Mouse (Mus musculus) right cerebral cortex, postnatal 25 days (tissue): ENCODE data around the gene Fstl3.
A peak's percentile ranks its signal among the peaks of the same experiment; 100 is the strongest.

Experiments used
- DNase-seq: peaks from one replicate; pipeline ENCODE4 v3.0.0; 2022

Gene Fstl3

GRCm38 (mm10) chr10:79790861-79791260 lies 13.8 kb downstream of the Fstl3 start, which contains the start of gene Prss57:
Prss57 (minus strand) TSS chr10:79790961.
- DNase-seq: no peak

DNA sequence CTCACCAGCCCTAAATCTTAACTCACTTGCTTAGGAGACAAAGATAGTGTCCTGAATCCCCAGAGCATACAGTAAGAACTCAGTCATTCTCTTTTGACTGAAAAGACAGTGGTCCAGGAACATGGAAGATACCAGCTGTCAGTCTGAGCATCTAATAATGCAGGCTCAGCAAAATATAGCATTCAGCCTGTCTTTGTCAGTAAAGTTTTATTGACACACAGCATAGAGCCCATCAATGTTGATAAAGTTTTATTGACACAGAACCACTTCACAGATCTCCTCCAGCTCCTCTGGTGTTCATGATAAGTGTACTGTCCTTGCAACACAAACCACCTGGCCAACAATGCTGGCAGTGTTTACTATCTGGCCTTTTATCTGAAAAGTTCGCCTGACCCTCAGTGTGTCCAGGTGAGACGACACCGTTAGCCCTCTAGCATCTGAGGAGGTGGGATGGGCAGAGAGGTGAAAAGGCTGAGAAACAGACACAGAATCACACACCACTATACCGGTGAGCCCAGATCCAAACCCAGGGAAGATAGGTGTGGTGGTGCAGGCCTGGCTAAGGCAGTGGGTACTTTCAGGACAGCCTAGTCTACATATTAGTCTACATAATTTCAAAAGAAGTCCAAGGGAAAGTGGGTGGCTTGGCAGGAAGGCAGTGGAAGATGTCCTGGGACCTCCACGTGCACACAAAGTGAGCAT lies 15.4 kb downstream of the Fstl3 start:
- no peak for DNase-seq

DNA sequence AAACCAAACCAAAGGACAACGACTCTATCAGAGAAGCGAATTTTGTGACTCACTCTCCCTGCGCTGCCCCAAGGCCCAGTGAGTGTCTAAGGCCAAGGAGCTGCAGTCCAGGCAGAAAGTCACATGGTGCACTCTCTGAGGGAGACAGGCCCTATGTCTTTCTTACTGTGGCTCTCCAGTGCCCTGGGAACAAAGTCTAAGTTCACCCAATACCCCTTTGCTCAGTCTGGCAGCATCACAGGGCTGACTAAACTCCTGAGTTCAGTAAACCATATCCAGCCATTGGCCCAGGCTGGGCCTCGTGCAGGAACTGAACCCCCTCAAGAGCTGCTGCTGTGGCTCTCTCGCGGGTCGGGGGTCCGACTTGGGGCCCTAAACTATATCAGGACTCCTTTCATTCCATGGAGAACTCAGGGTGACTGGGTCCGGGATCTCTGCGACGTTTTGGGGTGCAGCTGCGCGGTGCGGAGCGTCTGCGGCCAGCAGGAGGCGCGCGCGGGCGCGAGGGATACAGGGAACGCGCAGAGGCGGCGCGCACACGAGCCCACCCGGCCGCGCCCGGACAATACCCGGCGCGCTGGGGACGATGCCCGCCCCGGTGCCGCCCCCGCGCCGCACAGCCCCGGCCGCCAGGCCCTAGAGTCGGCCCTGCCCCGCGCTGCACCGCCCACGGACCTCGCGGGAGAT lies 16.1 kb downstream of the Fstl3 start, which contains the start of gene Palm:
Gene Palm, plus strand, starts transcription at position 522 of the 687 bp plus-strand sequence.
- DNase-seq: peak; percentile 83

DNA sequence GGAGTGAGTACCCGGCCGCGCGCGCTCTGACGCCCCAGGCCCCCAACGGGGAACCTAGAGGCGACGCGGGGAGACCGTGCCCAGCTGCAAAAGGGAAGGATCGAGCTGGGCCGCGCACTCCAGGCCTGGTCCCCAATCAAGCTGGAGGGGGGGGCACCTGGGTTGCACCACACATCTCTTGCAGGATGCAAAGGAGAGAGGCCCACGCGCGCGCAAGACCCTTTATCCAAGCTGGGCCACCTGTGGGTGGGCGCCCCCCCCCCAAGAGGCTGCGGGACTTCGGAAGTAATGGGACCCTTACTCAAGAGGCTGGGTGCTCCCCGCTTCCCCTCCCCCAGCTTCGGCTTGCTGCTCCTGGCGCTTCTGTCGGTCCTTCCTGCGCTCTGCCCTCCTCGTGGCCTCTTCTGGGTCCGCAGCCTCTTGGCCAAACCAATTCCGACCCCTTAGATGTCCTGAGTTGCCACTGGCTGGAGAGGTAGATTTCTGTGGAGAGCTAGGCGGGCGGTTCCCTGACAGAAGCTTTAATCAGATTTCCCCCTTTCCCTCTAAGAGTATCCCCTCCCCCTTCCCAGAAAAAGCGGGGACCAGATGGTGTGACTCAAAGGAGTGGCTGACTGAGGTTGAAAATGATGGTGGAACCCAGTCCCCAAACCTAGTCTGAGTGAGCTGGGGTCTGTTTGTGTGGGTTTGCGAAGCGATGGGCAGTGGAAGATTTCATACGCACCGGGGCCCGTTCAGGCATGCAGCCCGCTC lies 16.8 kb downstream of the Fstl3 start:
- peak; percentile 62 for DNase-seq

DNA sequence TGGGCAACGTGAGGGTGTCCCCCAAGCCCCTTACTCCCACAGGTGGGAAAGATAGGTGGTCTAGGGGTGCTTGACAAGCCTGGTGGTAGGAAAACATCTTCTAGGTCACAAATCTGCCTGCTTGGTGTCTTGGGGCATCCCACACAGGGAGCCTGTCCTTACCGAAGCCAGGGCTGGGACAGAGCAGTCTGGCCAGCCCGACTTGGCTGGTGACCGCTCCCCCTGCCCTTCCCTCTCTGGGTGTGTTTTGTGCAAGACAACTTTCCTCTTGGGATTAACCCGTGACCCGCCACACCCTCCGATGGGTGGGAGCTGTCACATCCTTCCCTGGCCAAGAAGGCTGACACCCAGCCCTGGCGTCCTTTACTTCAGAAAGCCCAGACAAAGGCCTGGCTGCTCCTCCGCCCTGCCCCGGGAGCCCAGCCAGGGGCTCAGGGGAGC lies 17.4 kb downstream of the Fstl3 start:
- no peak for DNase-seq

GRCm38 (mm10) chr10:79795905-79796304 lies 18.8 kb downstream of the Fstl3 start:
- DNase-seq: no peak

GRCm38 (mm10) chr10:79797326-79797725 lies 20.3 kb downstream of the Fstl3 start:
- no peak for DNase-seq

DNA sequence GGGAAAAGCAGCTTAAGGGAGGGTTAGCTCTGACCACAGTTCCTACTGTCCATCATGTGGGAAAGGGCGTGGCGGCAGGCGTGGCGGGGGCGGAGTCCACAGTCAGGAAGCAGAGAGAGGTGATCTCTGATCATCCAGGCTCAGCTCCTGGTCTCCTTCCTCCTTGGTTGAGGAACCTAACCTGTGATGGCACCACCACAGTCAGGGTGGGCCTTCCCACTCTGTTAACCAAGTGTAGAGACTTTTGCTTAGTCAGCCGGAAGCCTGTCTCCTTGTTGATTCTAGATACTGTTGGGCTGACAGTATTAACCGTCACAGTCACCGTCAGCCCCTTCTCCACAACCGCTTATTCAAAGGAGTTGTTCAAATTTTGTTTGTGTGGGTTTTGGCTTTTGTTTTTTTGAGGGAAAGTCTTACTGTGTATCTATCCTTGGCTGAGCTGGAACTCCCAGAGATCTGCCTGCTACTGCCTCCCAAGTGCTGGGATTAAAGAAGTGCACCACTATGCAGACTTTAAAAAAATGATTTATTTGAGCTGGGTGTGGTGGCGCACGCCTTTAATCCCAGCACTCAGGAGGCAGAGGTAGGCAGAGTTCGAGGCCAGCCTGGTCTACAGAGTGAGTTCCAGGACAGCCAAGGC lies 21.3 kb downstream of the Fstl3 start:
- DNase-seq: no peak

DNA sequence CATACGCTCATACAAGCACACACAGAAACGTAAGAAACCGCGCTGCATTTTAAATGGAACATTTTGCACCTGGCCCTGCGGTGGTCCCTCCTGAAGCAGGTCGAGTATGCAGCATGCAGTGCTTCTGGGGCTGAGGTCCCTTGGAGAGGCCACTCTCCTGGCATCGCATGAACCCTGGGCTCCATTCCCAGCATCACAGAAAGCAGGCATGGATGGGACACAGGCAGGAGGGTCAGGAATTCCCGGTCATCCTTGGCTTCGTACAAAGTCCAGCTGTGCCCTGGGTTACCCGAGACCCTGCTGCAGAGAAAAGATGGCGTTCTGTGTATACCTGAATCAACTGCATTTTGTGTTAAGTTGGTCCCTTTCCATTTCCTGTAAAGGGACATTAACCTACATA lies 23.4 kb downstream of the Fstl3 start:
- no peak for DNase-seq

GRCm38 (mm10) chr10:79801837-79802236 lies 24.8 kb downstream of the Fstl3 start:
- DNase-seq: no peak

- DNase-seq: peak; percentile 55
These were observed 25.4 kb downstream of the Fstl3 start for GRCm38 (mm10) chr10:79802331-79802971.

GRCm38 (mm10) chr10:79803716-79804323 lies 26.7 kb downstream of the Fstl3 start:
- DNase-seq: peak; percentile 97

DNA sequence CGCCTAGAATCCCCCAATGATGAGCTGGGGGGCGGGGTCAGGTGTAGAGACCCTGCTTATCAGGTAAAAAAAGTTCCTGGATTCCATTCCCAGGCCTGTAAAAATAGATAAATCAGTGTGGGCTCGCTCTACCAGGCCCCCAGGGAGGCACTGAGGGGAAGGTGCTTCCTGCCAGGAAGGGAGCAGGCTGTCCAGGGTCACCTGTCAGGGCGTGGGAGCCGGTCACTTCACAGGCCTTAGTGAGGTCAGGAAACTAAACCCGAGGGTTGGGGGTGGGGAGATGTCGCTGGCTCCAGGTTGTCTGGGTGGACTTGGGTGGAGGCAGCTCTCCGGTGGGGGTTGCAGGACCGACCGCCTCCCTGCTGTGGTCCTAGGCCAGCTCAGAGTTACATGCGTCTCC lies 28.6 kb downstream of the Fstl3 start:
- no peak for DNase-seq

- no peak for DNase-seq
These were observed 29.3 kb downstream of the Fstl3 start for GRCm38 (mm10) chr10:79806331-79806730.

GRCm38 (mm10) chr10:79806972-79807371 lies 29.9 kb downstream of the Fstl3 start:
- DNase-seq: no peak

DNA sequence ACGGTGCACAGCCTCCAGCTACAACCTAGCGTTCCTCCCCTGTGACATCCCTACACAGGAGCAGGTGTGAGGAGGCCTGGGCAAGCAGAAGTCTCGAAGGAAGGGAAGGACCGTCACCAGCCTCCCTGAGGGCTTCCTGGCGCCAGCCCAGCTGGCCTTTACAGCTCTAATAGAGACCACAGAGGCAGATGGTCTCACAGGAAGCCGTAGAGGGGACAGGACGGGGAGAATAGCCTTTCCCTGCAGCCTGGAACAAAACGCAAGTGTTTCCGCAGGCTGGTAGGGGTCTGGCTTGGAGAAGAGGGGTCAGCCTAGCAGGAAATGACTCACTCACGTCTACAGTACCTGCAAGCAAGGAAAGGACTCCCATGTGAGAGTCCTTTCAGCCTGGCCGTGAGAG lies 30.8 kb downstream of the Fstl3 start:
- DNase-seq: no peak

DNA sequence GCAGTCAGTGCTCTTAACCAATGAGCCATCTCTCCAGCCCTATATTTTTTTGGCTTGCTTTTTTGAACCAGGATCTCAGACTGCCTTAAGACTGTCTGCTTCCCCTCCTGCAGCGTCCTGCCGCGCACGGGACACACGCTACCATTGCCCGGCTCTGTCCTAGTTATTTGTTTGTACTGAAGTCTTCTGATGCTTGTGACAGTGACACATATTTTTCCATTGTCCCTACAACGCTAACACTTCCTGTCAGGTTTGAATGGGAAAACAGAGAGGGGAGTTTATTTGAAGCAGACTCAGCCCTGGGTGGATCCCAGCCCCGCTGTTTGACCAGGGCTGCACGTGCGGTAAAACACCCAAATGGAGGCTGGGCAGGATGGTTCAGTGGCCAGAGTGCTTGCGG lies 31.7 kb downstream of the Fstl3 start:
- DNase-seq: no peak

DNA sequence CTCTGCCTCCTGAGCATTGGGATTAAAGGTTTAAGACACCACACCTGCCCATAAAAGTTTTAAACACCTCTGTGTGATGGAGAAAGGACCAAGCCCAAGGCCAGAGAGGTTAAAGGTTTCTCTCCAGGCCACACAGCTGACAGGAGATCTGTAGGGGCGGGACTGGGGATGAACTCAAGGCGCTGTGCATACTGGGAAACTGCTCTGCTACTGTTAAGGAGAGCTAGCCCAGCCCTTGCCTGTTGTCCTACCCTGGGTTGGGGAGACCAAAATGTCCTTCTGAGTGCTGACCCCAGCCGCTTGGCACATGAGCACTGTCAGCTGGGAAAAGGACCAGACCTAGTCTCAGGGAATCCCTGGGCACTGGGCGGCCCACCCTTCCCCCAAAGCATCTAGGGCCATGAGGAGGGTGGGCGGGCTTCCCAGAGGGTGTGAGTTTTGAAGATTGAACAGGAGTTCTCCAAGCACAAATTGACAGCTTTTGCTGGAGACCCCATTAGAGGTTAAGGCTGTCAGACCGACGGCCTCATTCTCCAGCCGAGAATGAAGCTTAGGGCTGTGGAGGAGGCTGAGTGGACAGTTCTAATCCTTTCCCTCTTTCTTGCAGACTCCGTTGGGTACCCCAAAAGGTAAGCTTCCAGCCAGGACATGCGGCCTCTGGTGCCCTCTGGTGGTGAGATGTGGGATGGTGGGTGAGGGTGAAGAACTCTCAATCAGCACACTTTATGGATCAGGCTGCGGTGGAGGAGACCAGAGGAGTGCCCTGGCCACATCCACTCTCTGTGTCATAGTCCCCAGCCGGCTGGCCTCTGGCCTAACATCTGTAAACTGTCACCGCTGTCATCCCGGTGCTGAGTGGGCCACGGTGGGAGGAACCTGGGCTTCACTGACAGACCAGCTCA lies 34.9 kb downstream of the Fstl3 start:
- peak; percentile 84 for DNase-seq

GRCm38 (mm10) chr10:79814271-79814842 lies 37.3 kb downstream of the Fstl3 start:
- DNase-seq: no peak

DNA sequence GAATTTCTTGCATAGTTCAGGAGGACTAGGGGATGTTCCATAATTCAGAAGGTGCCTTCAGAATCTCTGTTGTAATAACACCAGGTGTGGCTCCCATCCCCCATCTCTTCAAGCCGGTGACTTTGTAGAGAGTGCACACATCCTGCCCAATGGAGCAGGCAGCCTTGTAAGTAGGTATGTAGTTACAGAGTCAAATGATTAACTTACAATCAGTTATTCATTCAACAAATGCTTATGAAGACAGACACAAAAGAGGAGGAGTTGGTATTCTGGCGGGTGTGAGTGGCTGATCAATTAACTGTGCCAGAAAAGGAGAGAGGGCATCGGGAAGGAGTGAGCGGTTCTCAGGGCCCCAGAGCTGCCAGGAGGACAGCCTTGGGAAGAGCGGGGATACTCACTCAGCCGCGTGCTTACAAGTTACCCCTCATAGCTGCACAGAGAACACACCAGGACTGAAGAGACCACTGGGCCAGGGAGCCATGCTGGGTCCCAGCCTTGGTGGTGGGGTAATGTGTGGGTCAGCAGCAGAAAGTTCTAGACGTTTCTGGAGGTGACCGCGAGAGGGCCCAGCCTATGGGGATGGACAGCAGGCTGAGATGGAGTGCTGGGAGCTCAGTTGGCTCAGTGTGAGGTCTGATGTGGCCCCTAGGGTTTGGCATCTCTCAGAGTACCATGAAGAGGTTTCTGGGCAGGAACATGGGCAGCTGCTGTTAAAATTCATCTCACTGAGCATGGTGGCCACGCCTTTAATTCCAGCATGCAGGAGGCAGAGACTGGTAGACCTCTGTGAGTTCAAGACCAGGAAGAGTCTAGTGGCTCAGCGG lies 38.8 kb downstream of the Fstl3 start:
- no peak for DNase-seq
